Mouse (Mus musculus) cerebellum, adult 9-11 months (tissue): ENCODE data around the gene Gramd4.
"Not testable (repeated sequence)": the region's sequence is repeated elsewhere in the genome, so short reads cannot be mapped to it uniquely, and the experiment has no call there.

Experiments
- DNase-seq: peaks from one replicate; pipeline ENCODE4 v3.0.0; 2022

The Gramd4 gene

GRCm38 (mm10) chr15:86091998-86092670 lies 34.6 kb downstream of the Gramd4 start:
- DNase-seq: no peak

DNA sequence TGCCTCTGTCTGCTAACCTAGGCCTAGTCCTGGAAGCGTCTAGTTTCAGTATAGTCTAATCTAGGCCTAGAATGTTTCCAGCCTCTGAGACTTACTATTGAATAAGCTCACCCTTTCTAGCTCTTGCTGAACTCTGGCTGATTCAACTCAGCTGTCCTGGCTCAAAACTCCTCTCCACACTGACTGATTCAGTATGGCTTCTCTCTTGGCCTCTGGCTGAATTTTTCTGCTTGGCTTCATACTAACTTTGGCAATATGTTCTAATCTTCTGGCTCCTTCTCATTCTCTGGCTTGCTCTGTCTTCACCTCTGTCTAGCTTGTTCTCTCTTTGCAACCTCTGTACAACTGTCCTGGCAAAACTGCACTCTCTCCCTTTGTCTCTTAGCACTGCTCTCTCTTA lies 35.7 kb downstream of the Gramd4 start:
- no peak for DNase-seq

DNA sequence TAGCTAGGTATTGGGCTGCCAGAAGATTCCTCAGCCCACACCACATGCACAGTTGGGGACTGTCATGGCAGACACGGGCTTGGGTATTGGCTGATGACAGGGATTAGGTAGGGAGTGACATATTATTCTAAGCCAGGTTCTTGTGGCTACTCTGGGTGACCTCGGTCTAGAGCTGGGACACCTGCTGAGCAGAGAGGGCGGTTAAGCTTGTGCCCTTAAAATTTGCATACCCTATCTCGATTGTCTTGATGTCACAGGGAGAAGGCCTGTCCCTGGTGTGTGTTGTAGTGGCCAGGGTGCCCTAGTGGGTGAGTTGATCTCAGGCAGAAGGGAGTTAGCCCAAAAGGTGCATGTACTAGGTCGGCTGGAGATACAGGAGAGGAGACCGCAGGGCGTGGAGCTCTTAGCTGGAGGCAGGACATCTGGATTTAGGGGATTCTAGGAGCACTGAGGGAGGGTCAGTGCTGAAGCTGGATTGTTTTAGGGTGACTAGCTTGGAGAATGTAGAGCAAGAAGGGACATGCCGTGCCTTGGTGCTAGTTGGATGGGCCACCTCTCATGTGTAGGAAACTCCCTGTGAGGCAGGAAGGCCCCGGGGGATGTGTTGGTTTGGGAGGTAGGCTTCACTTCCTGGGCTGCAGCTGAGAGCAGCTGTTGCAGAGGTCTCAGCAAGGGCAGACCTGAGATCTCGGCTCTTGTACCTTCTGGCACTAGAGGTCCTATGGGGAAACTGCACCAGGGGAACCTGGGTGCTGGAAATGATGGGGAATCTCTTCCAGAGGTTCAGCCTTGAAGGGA lies 37.0 kb downstream of the Gramd4 start:
- no peak for DNase-seq

DNA sequence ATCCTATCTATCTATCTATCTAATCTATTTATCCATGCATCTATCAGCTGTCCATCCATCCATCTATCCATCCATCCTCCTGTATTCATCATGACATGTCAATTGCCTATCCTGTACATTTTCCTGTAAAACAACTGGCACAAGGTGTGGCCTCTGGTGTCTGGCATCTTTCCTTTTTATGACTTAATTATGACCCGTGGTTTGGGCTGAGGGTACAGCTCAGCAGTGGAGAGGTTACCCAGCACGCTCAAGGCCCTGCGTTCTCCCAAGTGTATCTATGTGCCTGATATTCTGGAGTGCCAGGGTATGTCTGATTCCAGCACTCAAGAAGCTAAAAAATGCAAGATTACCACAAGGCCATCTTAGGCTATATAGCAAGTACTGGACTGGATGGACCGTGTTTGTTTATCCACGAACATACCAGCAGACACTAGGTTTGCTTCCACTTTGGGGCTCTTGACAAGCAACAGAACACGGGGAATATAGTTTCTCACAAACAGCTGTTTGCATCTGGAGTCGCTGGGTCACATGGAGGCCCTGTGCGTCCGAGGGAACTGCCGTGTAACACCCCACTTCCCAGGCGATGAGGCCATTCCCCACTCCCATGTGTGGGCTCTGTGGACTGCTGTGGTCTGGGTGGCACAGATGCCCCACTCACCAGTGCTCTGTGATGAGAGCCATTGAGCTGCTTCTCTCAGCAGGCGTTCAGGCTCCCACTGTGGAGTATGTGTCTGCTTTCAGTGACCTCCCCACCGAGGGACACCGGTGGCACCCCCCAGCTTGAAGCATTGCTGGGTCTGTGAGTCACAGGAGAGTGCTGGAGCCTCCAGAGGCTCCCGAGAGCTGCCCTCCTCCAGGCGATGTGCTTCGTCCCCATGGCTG lies 38.5 kb downstream of the Gramd4 start:
- DNase-seq: no peak

GRCm38 (mm10) chr15:86096604-86097020 lies 39.1 kb downstream of the Gramd4 start:
- DNase-seq: not testable (repeated sequence)

- no peak for DNase-seq
These were observed 40.4 kb downstream of the Gramd4 start for GRCm38 (mm10) chr15:86097871-86098270.

GRCm38 (mm10) chr15:86101585-86101984 lies 44.1 kb downstream of the Gramd4 start:
- no peak for DNase-seq

- no peak for DNase-seq
These were observed 44.8 kb downstream of the Gramd4 start for GRCm38 (mm10) chr15:86102308-86102707.

GRCm38 (mm10) chr15:86104401-86105344 lies 47.2 kb downstream of the Gramd4 start:
- DNase-seq: no peak

- DNase-seq: no peak
These were observed 47.8 kb downstream of the Gramd4 start for GRCm38 (mm10) chr15:86105345-86105697.

DNA sequence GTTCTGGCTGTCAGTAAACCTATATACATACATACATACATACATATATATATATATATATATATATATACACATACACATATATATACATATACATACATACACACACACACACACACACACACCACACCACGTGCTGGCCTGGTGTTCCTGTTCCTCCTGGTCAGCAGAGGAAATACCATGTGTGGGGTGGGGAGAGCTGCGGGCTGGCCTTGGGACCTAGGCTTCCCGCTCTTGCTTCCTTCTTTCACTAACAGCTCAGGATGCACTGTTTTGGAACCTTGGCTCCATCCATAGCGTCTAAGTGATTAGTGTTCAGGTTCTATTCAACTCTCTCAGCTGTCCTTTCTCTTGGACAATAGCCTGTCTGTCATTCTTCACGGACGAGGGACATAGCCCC lies 48.3 kb downstream of the Gramd4 start:
- no peak for DNase-seq

DNA sequence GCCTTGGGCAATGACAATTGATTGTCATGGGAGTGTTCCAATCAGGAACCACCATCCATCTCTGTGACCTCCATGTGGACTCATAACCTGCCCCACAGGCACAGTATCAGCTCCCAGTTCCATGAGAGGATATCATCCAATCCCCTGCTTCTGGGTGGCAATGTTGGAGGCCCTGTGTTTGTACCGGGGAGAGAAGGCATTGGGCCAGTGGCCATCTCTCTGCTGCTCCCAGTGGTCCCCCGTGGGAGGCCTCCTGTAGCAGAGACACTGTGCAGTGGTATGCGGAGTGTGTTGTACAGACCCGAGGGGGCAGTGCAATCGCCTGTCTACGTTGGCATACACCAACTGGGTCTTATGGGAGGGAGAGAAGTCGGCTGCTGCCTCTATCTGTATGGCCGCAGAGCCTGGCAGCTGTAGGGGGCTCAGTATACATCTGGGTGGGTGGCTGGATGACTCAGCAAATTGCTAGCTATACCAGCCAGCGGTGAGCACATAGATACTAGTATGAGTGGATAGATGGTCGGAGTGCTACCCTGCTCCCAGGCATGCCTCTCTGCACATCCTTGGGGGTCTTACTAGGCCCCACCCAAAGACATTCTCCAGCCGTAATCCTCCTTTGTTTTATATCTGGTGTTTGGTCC lies 50.5 kb downstream of the Gramd4 start:
- no peak for DNase-seq

DNA sequence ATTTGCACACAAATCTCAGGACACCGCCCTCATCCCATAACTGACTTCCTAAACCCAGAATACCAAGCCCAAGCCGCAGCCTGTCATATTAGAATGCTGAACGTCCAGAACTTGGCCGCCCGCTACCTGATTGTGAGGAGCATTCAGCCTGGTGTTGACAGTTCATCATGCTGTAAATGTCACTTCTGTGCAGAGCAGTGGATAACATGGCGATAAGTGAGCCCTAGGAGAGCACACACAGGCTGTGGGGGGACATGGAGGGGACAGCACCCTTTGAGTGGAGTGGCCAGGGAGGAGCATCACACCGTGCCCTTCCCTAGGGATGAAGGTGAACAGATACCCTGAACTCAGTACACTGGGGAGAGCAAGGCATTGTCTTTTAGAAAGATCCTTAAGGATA lies 51.8 kb downstream of the Gramd4 start:
- DNase-seq: no peak

DNA sequence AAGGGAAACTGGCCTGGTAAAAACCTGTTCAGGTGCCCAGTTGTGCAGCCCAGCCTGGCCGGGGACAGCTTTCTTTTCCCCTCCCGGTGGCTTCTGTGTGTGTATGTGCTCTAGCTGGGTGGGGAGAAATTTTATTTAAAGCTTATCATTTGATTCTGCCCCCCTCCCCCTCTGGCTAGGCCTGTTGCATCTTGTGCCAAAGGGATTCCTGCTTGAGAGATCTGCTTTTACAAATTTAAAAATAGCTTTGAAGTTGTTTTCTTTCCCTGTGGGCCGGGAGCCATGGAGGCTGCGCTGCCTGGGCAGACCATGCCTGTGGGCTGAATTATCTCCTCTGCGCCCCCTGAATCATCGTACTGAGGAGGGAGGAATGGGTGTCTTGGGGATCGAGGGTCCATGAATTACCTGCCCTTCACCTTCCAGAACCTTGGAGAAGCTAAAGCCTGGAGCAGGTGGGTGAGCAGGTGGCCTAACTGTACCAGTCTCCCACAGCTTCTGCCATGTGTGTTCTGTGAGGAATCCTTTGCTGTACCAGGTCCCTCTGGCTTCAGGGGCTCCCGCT lies 52.2 kb downstream of the Gramd4 start:
- DNase-seq: peak; percentile 84

- peak; percentile 92 for DNase-seq
These were observed 53.0 kb downstream of the Gramd4 start for GRCm38 (mm10) chr15:86110361-86111103.

- peak; percentile 78 for DNase-seq
These were observed 55.3 kb downstream of the Gramd4 start for GRCm38 (mm10) chr15:86112707-86113341.

- no peak for DNase-seq
These were observed 55.8 kb downstream of the Gramd4 start for GRCm38 (mm10) chr15:86113342-86113710.

GRCm38 (mm10) chr15:86116421-86116820 lies 58.9 kb downstream of the Gramd4 start:
- no peak for DNase-seq

GRCm38 (mm10) chr15:86117115-86118100 lies 59.9 kb downstream of the Gramd4 start:
- DNase-seq: peak; percentile 75
